Mouse (Mus musculus) T-cell, adult 2 months (primary cell): ENCODE measurements around the gene Coil.
"Not testable (repeated sequence)": the region's sequence is repeated elsewhere in the genome, so short reads cannot be mapped to it uniquely, and the experiment has no call there.

Source experiments
- DNase-seq: peaks from one replicate; pipeline ENCODE4 v3.0.0; 2022; ENCODE audit warnings: low spot score

The Coil gene

GRCm38 (mm10) chr11:89041073-89041472, 71.0 kb downstream of the Coil start:
- DNase-seq: not testable (repeated sequence)
